Mouse (Mus musculus) forebrain, embryonic 14.5 days (tissue): ENCODE measurements around the gene Gimap9. TPM values are rescaled to one million over a fixed set of nuclear protein-coding genes. Genes with fewer than 3 reads are reported as not detected.
"Not testable (repeated sequence)": the region's sequence is repeated elsewhere in the genome, so short reads cannot be mapped to it uniquely, and the experiment has no call there.

Source experiments
- ATAC-seq: fragments of 200-750 bp; cut with Nextera tagmentation; 2 replicates; pipeline ENCODE4 v1.8.0; 2017; ENCODE audit warnings: mild to moderate bottlenecking, moderate library complexity
- DNase-seq: peaks from one replicate; pipeline ENCODE4 v3.0.0-alpha.2; 2015; ENCODE audit warnings: low spot score
- H3K27ac ChIP-seq: fragments of 300-500 bp; sonication (generic); 2 replicates; pipeline ENCODE4 v1.5.1; 2014; ENCODE audit warnings: low read depth, mild to moderate bottlenecking, control low read depth, low read length, moderate library complexity
- H3K27me3 ChIP-seq: fragments of 300-500 bp; sonication (generic); replicated peaks from 2 replicates; pipeline ENCODE4 v1.6.1; 2014; ENCODE audit warnings: low read length, control low read depth, mixed read lengths; ENCODE audit not compliant: control insufficient read depth, insufficient read depth
- H3K36me3 ChIP-seq: fragments of 300-500 bp; sonication (generic); 2 replicates; pipeline ENCODE4 v1.6.1; 2014; ENCODE audit warnings: low read length, control low read depth; ENCODE audit not compliant: control insufficient read depth, insufficient read depth
- H3K4me1 ChIP-seq: fragments of 300-500 bp; sonication (generic); 2 replicates; pipeline ENCODE4 v1.6.1; 2014; ENCODE audit warnings: antibody characterized with exemption, low read length, control low read depth; ENCODE audit not compliant: control insufficient read depth, insufficient read depth
- H3K4me2 ChIP-seq: fragments of 300-500 bp; sonication (generic); 2 replicates; pipeline ENCODE4 v1.6.1; 2014; ENCODE audit warnings: mild to moderate bottlenecking, control low read depth, low read length
- H3K4me3 ChIP-seq: fragments of 300-500 bp; sonication (generic); 2 replicates; pipeline ENCODE4 v1.5.1; 2014; ENCODE audit warnings: low read depth, low read length, control low read depth
- H3K9ac ChIP-seq: fragments of 300-500 bp; sonication (generic); 2 replicates; pipeline ENCODE4 v1.6.1; 2014; ENCODE audit warnings: mild to moderate bottlenecking, low read length, control low read depth, moderate library complexity
- H3K9me3 ChIP-seq: fragments of 300-500 bp; sonication (generic); replicated peaks from 2 replicates; pipeline ENCODE4 v1.6.1; 2016; ENCODE audit warnings: low read length, control low read depth, mixed read lengths; ENCODE audit not compliant: control insufficient read depth
- WGBS: fragments of 180-500 bp; shearing (Covaris S2); extraction: QIAGEN DNeasy Blood & Tissue Kit; methylation state at CpG from one replicate; pipeline ENCODE4 v1.1.7; 2014; 5-methylcytosine and 5-hydroxymethylcytosine counted together
- polyA plus RNA-seq: library from polyadenylated mRNA; unstranded; fragments of >200 nt; fragmentation: Nextera tagmentation; extraction: Ambion mirVana; gene quantifications from 2 replicates; pipeline ENCODE4 v1.2.1, GENCODE M21; 2014

Gimap9 gene
- polyA plus RNA-seq, 1 experiment from 2014 or later, result 1.5 TPM

GRCm38 (mm10) chr6:48682271-48682670 is 6.3 kb downstream of the Gimap9 start:
- ATAC-seq, result no peak
- no peaks in the 10 kb centered on the region for H3K36me3 ChIP-seq
- no peak overlapping the region for H3K4me2 ChIP-seq
- H3K4me3 ChIP-seq, result no peak overlapping the region
- no peaks in the 10 kb centered on the region for H3K9me3 ChIP-seq
- H3K27ac ChIP-seq, result no peak overlapping the region
- H3K27me3 ChIP-seq, result no peaks in the 10 kb centered on the region
- no peaks in the 10 kb centered on the region for H3K4me1 ChIP-seq
- DNase-seq, result no peak
- H3K9ac ChIP-seq, result no peak overlapping the region
- 80% methylated on average over 4 of the region's 4 CpGs for WGBS

- not testable (repeated sequence) for H3K4me1 ChIP-seq, H3K4me2 ChIP-seq, ATAC-seq, H3K36me3 ChIP-seq, H3K27me3 ChIP-seq, DNase-seq, H3K9ac ChIP-seq, H3K4me3 ChIP-seq, H3K27ac ChIP-seq, H3K9me3 ChIP-seq
- 93% methylated on average over 3 of the region's 4 CpGs for WGBS
These were observed 7.4 kb downstream of the Gimap9 start for GRCm38 (mm10) chr6:48683263-48683821.

- ATAC-seq, result no peak
- WGBS, result 79% methylated on average over 5 of the region's 5 CpGs
- Histone ChIP-seq H3K9me3 (no peaks in the 10 kb centered on the region), H3K4me3 (no peak within 1 kb of the TSS), H3K27ac (no peak within 1 kb of the TSS), H3K27me3 (no peaks in the 10 kb centered on the region), H3K4me2 (no peak within 1 kb of the TSS), H3K9ac (no peak within 1 kb of the TSS), H3K4me1 (no peaks in the 10 kb centered on the region), H3K36me3 (no peaks in the 10 kb centered on the region)
- no peak for DNase-seq
These were observed 8.4 kb downstream of the Gimap9 start, which contains the start of gene Gimap4 for GRCm38 (mm10) chr6:48684319-48684718. TSS of gene Gimap4 (plus strand) at chr6:48684549.

- H3K27ac ChIP-seq, result no peak overlapping the region
- no peaks in the 10 kb centered on the region for H3K4me1 ChIP-seq
- WGBS, result 56% methylated on average over 4 of the region's 4 CpGs
- ATAC-seq, result no peak
- no peak for DNase-seq
- H3K9ac ChIP-seq, result no peak overlapping the region
- no peak overlapping the region for H3K4me2 ChIP-seq
- H3K36me3 ChIP-seq, result no peaks in the 10 kb centered on the region
- H3K27me3 ChIP-seq, result no peaks in the 10 kb centered on the region
- no peaks in the 10 kb centered on the region for H3K9me3 ChIP-seq
- H3K4me3 ChIP-seq, result no peak overlapping the region
These were observed 8.9 kb downstream of the Gimap9 start for GRCm38 (mm10) chr6:48684806-48685205.

GRCm38 (mm10) chr6:48685251-48685650 is 9.3 kb downstream of the Gimap9 start:
- no peak overlapping the region for H3K4me2 ChIP-seq
- no peaks in the 10 kb centered on the region for H3K27me3 ChIP-seq
- H3K9ac ChIP-seq, result no peak overlapping the region
- no peaks in the 10 kb centered on the region for H3K9me3 ChIP-seq
- no peak overlapping the region for H3K4me3 ChIP-seq
- no peak overlapping the region for H3K27ac ChIP-seq
- no peaks in the 10 kb centered on the region for H3K4me1 ChIP-seq
- DNase-seq (no peak), ATAC-seq (no peak)
- H3K36me3 ChIP-seq, result no peaks in the 10 kb centered on the region
- 74% methylated on average over 2 of the region's 2 CpGs for WGBS

GRCm38 (mm10) chr6:48685694-48686665 is 10.1 kb downstream of the Gimap9 start:
- no peaks in the 10 kb centered on the region for H3K9me3 ChIP-seq
- no peaks in the 10 kb centered on the region for H3K36me3 ChIP-seq
- H3K4me3 ChIP-seq, result no peak overlapping the region
- no peak overlapping the region for H3K9ac ChIP-seq
- WGBS, result 84% methylated on average over 7 of the region's 7 CpGs
- H3K4me2 ChIP-seq, result no peak overlapping the region
- ATAC-seq, result no peak
- no peak overlapping the region for H3K27ac ChIP-seq
- H3K4me1 ChIP-seq, result no peaks in the 10 kb centered on the region
- no peak for DNase-seq
- no peaks in the 10 kb centered on the region for H3K27me3 ChIP-seq

GRCm38 (mm10) chr6:48687077-48687476 is 11.1 kb downstream of the Gimap9 start:
- ATAC-seq, result no peak
- DNase-seq, result no peak
- H3K4me2 ChIP-seq, result no peak overlapping the region
- no peaks in the 10 kb centered on the region for H3K4me1 ChIP-seq
- no peaks in the 10 kb centered on the region for H3K36me3 ChIP-seq
- H3K9me3 ChIP-seq, result no peaks in the 10 kb centered on the region
- H3K27me3 ChIP-seq, result no peaks in the 10 kb centered on the region
- no peak overlapping the region for H3K9ac ChIP-seq
- 64% methylated on average over 2 of the region's 2 CpGs for WGBS
- no peak overlapping the region for H3K4me3 ChIP-seq
- H3K27ac ChIP-seq, result no peak overlapping the region

GRCm38 (mm10) chr6:48689320-48689719 is 13.4 kb downstream of the Gimap9 start:
- Histone ChIP-seq H3K4me3 (no peak overlapping the region), H3K27ac (no peak overlapping the region), H3K4me2 (no peak overlapping the region), H3K36me3 (no peaks in the 10 kb centered on the region), H3K4me1 (no peaks in the 10 kb centered on the region), H3K9me3 (no peaks in the 10 kb centered on the region), H3K27me3 (no peaks in the 10 kb centered on the region), H3K9ac (no peak overlapping the region)
- WGBS, result 94% methylated on average over 2 of the region's 2 CpGs
- ATAC-seq (no peak), DNase-seq (no peak)

GRCm38 (mm10) chr6:48692962-48693361 is 17.0 kb downstream of the Gimap9 start:
- Histone ChIP-seq H3K9ac (no peak overlapping the region), H3K4me3 (no peak overlapping the region), H3K4me2 (no peak overlapping the region), H3K36me3 (no peaks in the 10 kb centered on the region), H3K27ac (no peak overlapping the region), H3K4me1 (no peaks in the 10 kb centered on the region), H3K27me3 (no peaks in the 10 kb centered on the region), H3K9me3 (no peaks in the 10 kb centered on the region)
- DNase-seq, result no peak
- no peak for ATAC-seq
- WGBS, result 92% methylated on average over 6 of the region's 6 CpGs
